Mouse (Mus musculus) CH12.LX (cell line): ENCODE results near the gene Prrg2.

Experiments
- CHD2 ChIP-seq: IDR thresholded peaks from 2 replicates; pipeline ENCODE4 v1.6.1; 2011; ENCODE audit warnings: low read length, improper control_type of control experiment
- MEF2A ChIP-seq: IDR thresholded peaks from 2 replicates; pipeline ENCODE4 v1.6.1; 2014; ENCODE audit warnings: low read depth, mild to moderate bottlenecking, inconsistent platforms, low read length, improper control_type of control experiment, borderline replicate concordance
- ZC3H11A ChIP-seq: IDR thresholded peaks from 2 replicates; pipeline ENCODE4 v1.6.1; 2012; ENCODE audit warnings: low read depth, mild to moderate bottlenecking, inconsistent platforms, low read length, improper control_type of control experiment

- TF ChIP-seq CHD2 (no peak), ZC3H11A (no peak), MEF2A (no peak)
These were observed 15.0 kb downstream of the Prrg2 start for GRCm38 (mm10) chr7:45047491-45047890.
